Comparison of ENCODE assay signal across 9 mouse cellular contexts in the genomic region with DNA sequence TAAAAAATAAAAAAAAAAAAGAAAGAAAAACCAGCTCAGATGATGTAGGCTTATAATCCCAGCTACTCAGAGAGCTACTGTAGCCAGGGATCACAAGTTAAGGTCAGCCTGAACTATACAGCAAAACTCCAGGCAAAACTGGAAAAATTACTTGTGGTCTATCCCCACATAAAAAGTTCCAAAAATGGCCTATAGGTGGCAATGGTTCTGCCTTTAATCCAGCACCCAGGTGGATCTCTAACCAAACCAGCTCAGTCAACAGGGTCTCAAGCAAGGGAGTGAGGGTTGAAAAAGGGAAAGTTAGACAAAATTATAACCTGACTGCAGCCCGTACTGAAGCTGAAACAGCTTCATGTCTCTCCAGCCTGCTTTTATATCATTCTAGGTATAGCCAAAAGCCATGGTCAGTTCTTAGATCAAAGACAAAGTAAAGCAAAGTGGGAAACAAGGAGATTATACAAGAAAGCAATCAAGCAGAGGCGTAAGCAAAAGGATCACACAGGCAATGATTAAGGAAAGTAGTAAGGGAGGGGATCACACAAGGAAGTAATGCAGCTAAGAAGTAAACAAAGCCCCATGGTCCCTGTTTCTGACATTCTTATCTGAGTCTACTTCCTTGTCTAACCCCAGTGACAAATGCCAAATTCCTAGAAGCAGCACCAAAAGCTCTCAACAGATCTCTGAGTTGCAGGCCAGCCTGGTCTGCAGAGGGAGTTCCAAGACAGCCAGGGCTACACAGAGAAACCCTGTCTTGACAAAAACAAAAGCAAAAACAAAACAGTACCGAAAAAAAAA. TPM values are rescaled to one million over a fixed set of nuclear protein-coding genes. Genes with fewer than 3 reads are reported as not detected.
DNase-seq lines count a peak whose midpoint lies in the region; ATAC-seq lines count a peak whose summit lies in the region.
"Had no signal": no experiment of that assay in that cellular context is flagged by ENCODE, and none has a peak within 500 bp of the region (broad histone marks: within the 10 kb centered on the region; RNA-seq: fewer than 3 reads in every experiment).

No protein-coding gene starts in this region.

- peak; percentile 8 to 13 for DNase-seq in heart, adult 9 months (ENCODE audit: low spot score in 2 of 2)
- DNase-seq in heart, embryonic 10.5 days (ENCODE audit: low spot score), result no peak
- DNase-seq in urinary bladder, postnatal 25 days (ENCODE audit: low spot score), result peak; percentile 10
- DNase-seq in urinary bladder, adult 2 months (ENCODE audit: low spot score), result no peak
- DNase-seq in embryonic facial prominence, embryonic 14.5 days (ENCODE audit: low spot score), result peak; percentile 20
- no peak for DNase-seq in left cerebral cortex, postnatal 25 days (ENCODE audit: low spot score in 2 of 2)

- H3K4me3 ChIP-seq in heart, embryonic 10.5 days, result no peak overlapping the region
- no peak overlapping the region for H3K4me3 ChIP-seq in embryonic facial prominence, embryonic 14.5 days (ENCODE audit: low read depth, low read length)
- H3K4me3 ChIP-seq in forebrain, embryonic 13.5 days, result no peak overlapping the region

- intact Hi-C loops in left cerebral cortex, postnatal 25 days (cut with DNase I), result no loop called here

- no peaks in the 10 kb centered on the region for H3K9me3 ChIP-seq in heart, embryonic 10.5 days
- no peaks in the 10 kb centered on the region for H3K9me3 ChIP-seq in embryonic facial prominence, embryonic 14.5 days (ENCODE audit: control insufficient read depth, low read length)
- no peaks in the 10 kb centered on the region for H3K9me3 ChIP-seq in forebrain, embryonic 13.5 days (replicated peaks)

- no peak for ATAC-seq in embryonic facial prominence, embryonic 14.5 days (ENCODE audit: low read depth)
- ATAC-seq in megakaryocyte-erythroid progenitor cell, adult 5-6 weeks (replicated peaks; ENCODE audit: low FRiP score, low TSS enrichment, poor library complexity, severe bottlenecking), result peak; percentile 73
- ATAC-seq in forebrain, embryonic 13.5 days, result no peak

- H3K27ac ChIP-seq in heart, embryonic 10.5 days, result no peak overlapping the region
- no peak overlapping the region for H3K27ac ChIP-seq in embryonic facial prominence, embryonic 14.5 days (replicated peaks; ENCODE audit: low read depth, low read length)
- H3K27ac ChIP-seq in forebrain, embryonic 13.5 days, result no peak overlapping the region

- WGBS in heart, embryonic 10.5 days, result 48% methylated on average over 3 of the region's 3 CpGs
- 61% methylated on average over 3 of the region's 3 CpGs for WGBS in embryonic facial prominence, embryonic 14.5 days
- WGBS in forebrain, embryonic 13.5 days, result 63% methylated on average over 3 of the region's 3 CpGs

- no peaks in the 10 kb centered on the region for H3K4me1 ChIP-seq in heart, embryonic 10.5 days
- no peaks in the 10 kb centered on the region for H3K4me1 ChIP-seq in embryonic facial prominence, embryonic 14.5 days (ENCODE audit: control insufficient read depth, insufficient read depth, low read length)
- H3K4me1 ChIP-seq in forebrain, embryonic 13.5 days, result no peaks in the 10 kb centered on the region

- no peaks in the 10 kb centered on the region for H3K27me3 ChIP-seq in heart, embryonic 10.5 days (ENCODE audit: insufficient read depth, poor library complexity, severe bottlenecking)
- H3K27me3 ChIP-seq in embryonic facial prominence, embryonic 14.5 days (replicated peaks; ENCODE audit: control insufficient read depth, insufficient read depth, low read length), result no peaks in the 10 kb centered on the region
- no peaks in the 10 kb centered on the region for H3K27me3 ChIP-seq in forebrain, embryonic 13.5 days

- no peak overlapping the region for H3K4me2 ChIP-seq in embryonic facial prominence, embryonic 14.5 days (ENCODE audit: low read depth, low read length)
- H3K4me2 ChIP-seq in forebrain, embryonic 13.5 days, result no peak overlapping the region

- no peaks in the 10 kb centered on the region for H3K36me3 ChIP-seq in heart, embryonic 10.5 days
- no peaks in the 10 kb centered on the region for H3K36me3 ChIP-seq in embryonic facial prominence, embryonic 14.5 days (ENCODE audit: control insufficient read depth, insufficient read depth, low read length)
- no peaks in the 10 kb centered on the region for H3K36me3 ChIP-seq in forebrain, embryonic 13.5 days (ENCODE audit: poor library complexity, severe bottlenecking)

- H3K9ac ChIP-seq in embryonic facial prominence, embryonic 14.5 days (ENCODE audit: low read depth, low read length), result no peak overlapping the region
- H3K9ac ChIP-seq in forebrain, embryonic 13.5 days, result no peak overlapping the region

RNA-seq across cellular contexts. Expression of gene Ces2b, which starts 41.3 kb away (rescaled TPM):
- polyA plus RNA-seq in heart, embryonic 10.5 days (2016; fragmentation: Nextera tagmentation; extraction: Ambion mirVana), result not detected in 2 replicates
- polyA plus RNA-seq in urinary bladder, adult 2 months (2012; rRNA removed), result 4.1 and 4.6 TPM in 2 replicates
- polyA plus RNA-seq in embryonic facial prominence, embryonic 14.5 days (2014; fragmentation: Nextera tagmentation; extraction: Ambion mirVana), result 0.17 TPM in 1 of 2 replicates, not detected in the other
- not detected in 2 replicates for total RNA-seq in megakaryocyte-erythroid progenitor cell, adult 5-6 weeks (2014; fragmentation: Nextera tagmentation)
- total RNA-seq in megakaryocyte-erythroid progenitor cell, adult 5-6 weeks (2017), result not detected in 2 replicates
- total RNA-seq in left cerebral cortex, postnatal 25 days (2021), result under 1 TPM; 0.16 to 0.46 TPM
- polyA plus RNA-seq in forebrain, embryonic 13.5 days (2015; fragmentation: Nextera tagmentation; extraction: Ambion mirVana), result 0.31 and 0.32 TPM in 2 replicates

RNA-seq across cellular contexts. Expression of gene Ces2a, which starts 56.3 kb away (rescaled TPM):
- not detected in 2 replicates for polyA plus RNA-seq in heart, embryonic 10.5 days (2016; fragmentation: Nextera tagmentation; extraction: Ambion mirVana)
- 0.09 and 0.11 TPM in 2 replicates for polyA plus RNA-seq in urinary bladder, adult 2 months (2012; rRNA removed)
- polyA plus RNA-seq in embryonic facial prominence, embryonic 14.5 days (2014; fragmentation: Nextera tagmentation; extraction: Ambion mirVana), result not detected in 2 replicates
- not detected in 2 replicates for total RNA-seq in megakaryocyte-erythroid progenitor cell, adult 5-6 weeks (2014; fragmentation: Nextera tagmentation)
- not detected in 2 replicates for total RNA-seq in megakaryocyte-erythroid progenitor cell, adult 5-6 weeks (2017)
- total RNA-seq in left cerebral cortex, postnatal 25 days (2021), result not detected
- polyA plus RNA-seq in forebrain, embryonic 13.5 days (2015; fragmentation: Nextera tagmentation; extraction: Ambion mirVana), result not detected in 2 replicates
- polyA plus RNA-seq: neural tube, embryonic 14.5 days had no signal

RNA-seq across cellular contexts. Expression of gene Ces2c, which starts 56.8 kb away (rescaled TPM):
- polyA plus RNA-seq in heart, embryonic 10.5 days (2016; fragmentation: Nextera tagmentation; extraction: Ambion mirVana), result not detected in 2 replicates
- polyA plus RNA-seq in urinary bladder, adult 2 months (2012; rRNA removed), result 0.22 and 0.41 TPM in 2 replicates
- not detected in 2 replicates for polyA plus RNA-seq in embryonic facial prominence, embryonic 14.5 days (2014; fragmentation: Nextera tagmentation; extraction: Ambion mirVana)
- not detected in 2 replicates for total RNA-seq in megakaryocyte-erythroid progenitor cell, adult 5-6 weeks (2014; fragmentation: Nextera tagmentation)
- not detected in 2 replicates for total RNA-seq in megakaryocyte-erythroid progenitor cell, adult 5-6 weeks (2017)
- total RNA-seq in left cerebral cortex, postnatal 25 days (2021), result not detected
- polyA plus RNA-seq in forebrain, embryonic 13.5 days (2015; fragmentation: Nextera tagmentation; extraction: Ambion mirVana), result not detected in 2 replicates
- polyA plus RNA-seq: neural tube, embryonic 14.5 days had no signal

Comparison
In these comparisons a context has a peak if more than half of its experiments do, and no peak if none do; other contexts are left out.
1. DNase-seq: peak in heart, adult 9 months (2 of 2), urinary bladder, postnatal 25 days (single experiment) and embryonic facial prominence, embryonic 14.5 days (single experiment); none in heart, embryonic 10.5 days (single experiment), urinary bladder, adult 2 months (single experiment) and left cerebral cortex, postnatal 25 days (0 of 2).